Mouse (Mus musculus): ENCODE measurements at regions not wholly inside any gene's neighbourhood (a gene's known extent, or its start where the extent isn't known, plus 50 kb on each side); places are given as distances from the start of the nearest gene placed in this dataset.
A peak's percentile ranks its signal among the peaks of the same experiment; 100 is the strongest.

DNA sequence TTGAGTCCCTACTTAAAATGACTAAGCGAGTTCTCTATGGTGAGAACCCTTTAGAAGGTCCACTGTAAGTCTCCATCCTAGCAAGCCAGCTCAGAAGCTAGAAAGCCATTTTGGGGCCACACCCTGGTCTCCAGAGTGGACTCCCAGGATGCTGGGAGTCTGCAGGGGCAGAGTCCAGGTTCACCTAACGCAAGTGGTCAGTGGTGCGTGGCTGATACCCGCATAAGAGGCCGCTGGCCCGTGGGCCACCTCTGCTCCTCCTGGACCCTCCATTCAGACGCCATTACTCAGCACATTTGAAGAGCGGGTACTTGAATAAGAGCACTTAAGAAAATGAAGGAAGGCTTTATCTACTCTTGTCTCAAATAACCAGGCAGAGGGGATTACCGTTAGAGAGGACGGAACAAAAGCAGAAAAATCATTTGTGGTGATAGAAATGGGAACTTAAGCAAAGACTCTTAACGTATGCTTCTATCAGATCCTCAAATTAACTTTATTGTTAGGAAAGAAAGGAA is 504.4 kb downstream of the Irx1 start:
- Histone ChIP-seq H3K9me3 (ENCODE audit: low read length) (no peaks in the 10 kb centered on the region), H3K27me3 (ENCODE audit: insufficient read depth, low read length) (peaks cover 20% of the 10 kb centered on the region; the same call in 1 of the 2 replicates), H3K9ac (peak overlapping the region; percentile 42; the same call in 1 of the 2 replicates), H3K4me1 (ENCODE audit: insufficient read depth) (peaks cover 6% of the 10 kb centered on the region; the same call in 1 of the 2 replicates), H3K27ac (ENCODE audit: low read depth, low read length) (no peak overlapping the region), H3K4me3 (ENCODE audit: low read depth, low read length) (peak overlapping the region; percentile 34), H3K4me2 (ENCODE audit: low read depth) (peak overlapping the region; percentile 49), H3K36me3 (ENCODE audit: insufficient read depth) (no peaks in the 10 kb centered on the region)
- TF ChIP-seq CTCF (IDR thresholded peaks at IDR 0.05; ENCODE audit: low read depth): no peak
- ATAC-seq: no peak
- peak; percentile 11 for DNase-seq
- 12% methylated on average over 11 of the region's 11 CpGs for WGBS

DNA sequence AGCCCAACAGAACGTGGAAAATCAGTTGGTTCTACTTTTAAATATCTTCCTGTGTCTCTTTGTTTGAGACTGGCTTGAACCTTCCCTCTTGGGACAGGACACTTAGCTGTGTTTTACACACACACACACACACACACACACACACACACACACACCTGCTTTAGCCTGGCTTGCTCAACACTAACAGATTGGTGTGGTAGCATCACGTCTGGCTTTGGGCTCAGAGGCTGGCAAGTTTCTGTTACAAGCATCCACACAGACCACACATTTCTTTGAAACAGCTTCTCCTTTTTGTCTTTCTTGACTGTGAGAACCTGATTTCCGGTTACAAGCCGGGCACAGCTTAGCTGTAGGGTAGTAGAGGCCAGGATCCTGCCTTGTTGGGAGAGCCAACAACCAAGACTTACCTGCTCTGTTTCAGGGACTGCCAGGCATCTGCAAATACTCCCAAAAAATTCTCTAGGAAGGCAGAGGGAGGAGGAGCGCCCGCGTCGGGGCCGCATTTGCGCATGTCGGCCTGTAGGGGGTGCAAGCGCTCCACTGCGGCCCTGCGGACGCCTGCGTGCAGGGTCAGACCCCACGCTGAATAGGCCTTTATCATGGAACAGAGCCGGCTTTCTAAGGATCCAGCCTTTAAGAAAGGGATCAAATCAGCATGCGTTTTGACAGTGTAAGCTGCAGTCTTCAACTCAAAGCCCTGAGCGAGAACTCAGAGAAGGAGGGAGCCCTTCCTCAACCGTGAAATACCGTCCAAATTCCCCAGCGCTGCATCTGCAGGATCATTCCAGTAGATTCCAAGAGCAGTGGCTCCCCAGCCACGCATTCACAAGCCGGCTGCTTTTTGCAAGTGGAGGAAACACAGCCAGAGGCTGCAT is 505.2 kb downstream of the Irx1 start:
- no peaks in the 10 kb centered on the region for H3K36me3 ChIP-seq (ENCODE audit: insufficient read depth)
- WGBS: 3% methylated on average over 25 of the region's 25 CpGs
- peak overlapping the region; percentile 42; the same call in 1 of the 2 replicates for H3K9ac ChIP-seq
- peaks cover 6% of the 10 kb centered on the region; the same call in 1 of the 2 replicates for H3K4me1 ChIP-seq (ENCODE audit: insufficient read depth)
- ATAC-seq: peak; percentile 90
- H3K4me2 ChIP-seq (ENCODE audit: low read depth): peak overlapping the region; percentile 49
- H3K9me3 ChIP-seq (ENCODE audit: low read length): no peaks in the 10 kb centered on the region
- no peak overlapping the region for H3K27ac ChIP-seq (ENCODE audit: low read depth, low read length)
- H3K4me3 ChIP-seq (ENCODE audit: low read depth, low read length): peak overlapping the region; percentile 34
- TF ChIP-seq CTCF (IDR thresholded peaks at IDR 0.05; ENCODE audit: low read depth): peak; percentile 97
- H3K27me3 ChIP-seq (ENCODE audit: insufficient read depth, low read length): peaks cover 20% of the 10 kb centered on the region; the same call in 1 of the 2 replicates
- DNase-seq: peak; percentile 88

GRCm38 (mm10) chr13:71457550-71457949 is 506.0 kb downstream of the Irx1 start:
- TF ChIP-seq CTCF (IDR thresholded peaks at IDR 0.05; ENCODE audit: low read depth): no peak
- no peaks in the 10 kb centered on the region for H3K9me3 ChIP-seq (ENCODE audit: low read length)
- no peaks in the 10 kb centered on the region for H3K36me3 ChIP-seq (ENCODE audit: insufficient read depth)
- ATAC-seq (no peak), DNase-seq (no peak)
- H3K27me3 ChIP-seq (ENCODE audit: insufficient read depth, low read length): peaks cover 20% of the 10 kb centered on the region; the same call in 1 of the 2 replicates
- H3K4me1 ChIP-seq (ENCODE audit: insufficient read depth): peaks cover 6% of the 10 kb centered on the region; the same call in 1 of the 2 replicates
- H3K9ac ChIP-seq: no peak overlapping the region
- H3K27ac ChIP-seq (ENCODE audit: low read depth, low read length): no peak overlapping the region
- WGBS: 76% methylated on average over 3 of the region's 3 CpGs
- no peak overlapping the region for H3K4me3 ChIP-seq (ENCODE audit: low read depth, low read length)
- H3K4me2 ChIP-seq (ENCODE audit: low read depth): no peak overlapping the region

GRCm38 (mm10) chr13:71452258-71452657 is 511.3 kb downstream of the Irx1 start:
- DNase-seq: no peak
- ATAC-seq: no peak
- H3K36me3 ChIP-seq (ENCODE audit: insufficient read depth): no peaks in the 10 kb centered on the region

GRCm38 (mm10) chr13:71437601-71438099 is 525.9 kb downstream of the Irx1 start:
- WGBS: 40% methylated on average over 2 of the region's 2 CpGs
- no peaks in the 10 kb centered on the region for H3K4me1 ChIP-seq (ENCODE audit: insufficient read depth)
- H3K4me3 ChIP-seq (ENCODE audit: low read depth, low read length): no peak overlapping the region
- H3K9ac ChIP-seq: no peak overlapping the region
- no peak overlapping the region for H3K4me2 ChIP-seq (ENCODE audit: low read depth)
- no peak for TF ChIP-seq CTCF (IDR thresholded peaks at IDR 0.05; ENCODE audit: low read depth)
- no peaks in the 10 kb centered on the region for H3K36me3 ChIP-seq (ENCODE audit: insufficient read depth)
- H3K27ac ChIP-seq (ENCODE audit: low read depth, low read length): no peak overlapping the region
- H3K27me3 ChIP-seq (ENCODE audit: insufficient read depth, low read length): no peaks in the 10 kb centered on the region
- H3K9me3 ChIP-seq (ENCODE audit: low read length): no peaks in the 10 kb centered on the region
- ATAC-seq (no peak), DNase-seq (no peak)

More at GRCm38 (mm10) chr13:71452258-71452657, 511.3 kb downstream of the Irx1 start:
- WGBS: 93% methylated on average over 5 of the region's 5 CpGs
- 0 out of 2 replicates have a peak, but pooled peaks cover 6% of the 10 kb centered on the region for H3K27me3 ChIP-seq (ENCODE audit: insufficient read depth, low read length)
- no peak overlapping the region for H3K4me3 ChIP-seq (ENCODE audit: low read depth, low read length)
- no peak overlapping the region for H3K4me2 ChIP-seq (ENCODE audit: low read depth)
- no peak overlapping the region for H3K9ac ChIP-seq
- no peak for TF ChIP-seq CTCF (IDR thresholded peaks at IDR 0.05; ENCODE audit: low read depth)
- H3K27ac ChIP-seq (ENCODE audit: low read depth, low read length): no peak overlapping the region
- no peaks in the 10 kb centered on the region for H3K4me1 ChIP-seq (ENCODE audit: insufficient read depth)
- H3K9me3 ChIP-seq (ENCODE audit: low read length): no peaks in the 10 kb centered on the region

DNA sequence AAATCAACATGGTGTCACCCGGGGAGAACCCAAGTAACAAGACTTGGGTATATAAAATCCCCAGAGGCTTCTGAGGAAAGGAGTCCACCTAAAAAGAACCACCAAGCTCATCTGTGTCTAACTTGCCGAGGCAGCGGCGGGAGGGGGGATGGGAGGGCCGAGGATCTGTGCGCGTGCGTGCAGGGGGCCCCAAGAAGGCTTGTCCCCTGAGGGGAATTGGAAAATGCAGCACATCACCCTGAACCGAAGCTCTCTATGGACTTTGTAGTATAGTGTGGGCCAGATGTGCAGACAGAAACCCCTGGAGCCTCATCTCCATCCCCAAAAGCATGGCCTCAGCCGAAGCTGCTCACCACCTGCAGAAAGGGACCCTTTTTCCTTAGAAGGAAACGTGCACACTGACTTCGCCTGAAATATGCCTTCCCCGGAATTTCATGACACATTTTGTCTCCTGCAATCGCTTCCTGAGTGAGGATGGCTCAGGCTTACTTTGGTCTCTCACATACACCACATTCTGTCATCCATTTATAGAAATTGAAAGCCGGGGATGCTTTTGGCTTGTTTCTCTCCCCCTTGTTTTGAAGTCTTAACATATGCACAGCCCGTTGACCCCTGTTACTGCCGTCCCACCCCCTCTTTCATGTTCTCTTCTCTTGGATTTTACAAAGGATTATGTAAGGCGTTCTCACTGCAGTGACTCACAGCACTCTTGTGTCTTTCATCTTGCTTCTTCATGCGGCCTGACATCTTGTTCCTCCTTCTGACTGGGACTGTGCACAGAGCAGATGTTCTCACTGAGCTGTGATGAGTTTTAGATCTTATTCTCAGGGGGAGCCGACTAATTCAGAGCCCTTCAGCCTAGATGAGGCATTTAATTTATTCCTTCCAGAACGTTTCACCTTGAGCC is 559.6 kb downstream of the Irx1 start:
- Histone ChIP-seq H3K9ac (no peak overlapping the region), H3K4me1 (ENCODE audit: insufficient read depth) (no peaks in the 10 kb centered on the region), H3K27ac (ENCODE audit: low read depth, low read length) (0 out of 2 replicates have a peak overlapping the region, but pooled peaks have one; percentile 4), H3K4me3 (ENCODE audit: low read depth, low read length) (no peak overlapping the region), H3K9me3 (ENCODE audit: low read length) (no peaks in the 10 kb centered on the region), H3K4me2 (ENCODE audit: low read depth) (no peak overlapping the region), H3K36me3 (ENCODE audit: insufficient read depth) (no peaks in the 10 kb centered on the region), H3K27me3 (ENCODE audit: insufficient read depth, low read length) (no peaks in the 10 kb centered on the region)
- WGBS: 51% methylated on average over 21 of the region's 21 CpGs
- ATAC-seq (peak; percentile 73), DNase-seq (peak; percentile 18)
- no peak for TF ChIP-seq CTCF (IDR thresholded peaks at IDR 0.05; ENCODE audit: low read depth)
